Mouse (Mus musculus) intestine, postnatal 0 days (tissue): ENCODE data around the gene Aip. TPM values are rescaled to one million over a fixed set of nuclear protein-coding genes. Genes with fewer than 3 reads are reported as not detected.

Source experiments
- ATAC-seq: fragments of 200-750 bp; cut with Nextera tagmentation; 2 replicates; pipeline ENCODE4 v1.8.0; 2017; ENCODE audit warnings: mild to moderate bottlenecking, moderate TSS enrichment, moderate library complexity
- H3K27ac ChIP-seq: fragments of 300-500 bp; sonication (generic); 2 replicates; pipeline ENCODE4 v1.5.1; 2014; ENCODE audit warnings: mild to moderate bottlenecking, low read depth, low read length, moderate library complexity
- H3K27me3 ChIP-seq: fragments of 300-500 bp; sonication (generic); replicated peaks from 2 replicates; pipeline ENCODE4 v1.6.1; 2014; ENCODE audit warnings: low read length, mixed read lengths; ENCODE audit not compliant: control insufficient read depth, insufficient read depth
- H3K36me3 ChIP-seq: fragments of 300-500 bp; sonication (generic); 2 replicates; pipeline ENCODE4 v1.6.1; 2014; ENCODE audit warnings: mild to moderate bottlenecking, moderate library complexity; ENCODE audit not compliant: control insufficient read depth, insufficient read depth
- H3K4me1 ChIP-seq: fragments of 300-500 bp; sonication (generic); replicated peaks from 2 replicates; pipeline ENCODE4 v1.6.1; 2014; ENCODE audit warnings: antibody characterized with exemption, low read length, mixed read lengths; ENCODE audit not compliant: control insufficient read depth, insufficient read depth
- H3K4me2 ChIP-seq: fragments of 300-500 bp; sonication (generic); replicated peaks from 2 replicates; pipeline ENCODE4 v1.6.1; 2014; ENCODE audit warnings: low read depth, mild to moderate bottlenecking, moderate library complexity
- H3K4me3 ChIP-seq: fragments of 300-500 bp; sonication (generic); 2 replicates; pipeline ENCODE4 v1.5.1; 2014; ENCODE audit warnings: low read depth, low read length
- H3K9ac ChIP-seq: fragments of 300-500 bp; sonication (generic); 2 replicates; pipeline ENCODE4 v1.6.1; 2014; ENCODE audit warnings: mild to moderate bottlenecking, low read depth, low read length
- H3K9me3 ChIP-seq: fragments of 300-500 bp; sonication (generic); 2 replicates; pipeline ENCODE4 v1.6.1; 2016; ENCODE audit warnings: mixed run types; ENCODE audit not compliant: control insufficient read depth
- CTCF ChIP-seq: sonication (generic); IDR thresholded peaks from 2 replicates; pipeline ENCODE4 v1.5.1; 2016; ENCODE audit warnings: low read depth, mild to moderate bottlenecking, control low read depth, antibody characterized with exemption, moderate library complexity
- WGBS: fragments of 180-500 bp; shearing (Covaris S2); extraction: QIAGEN DNeasy Blood & Tissue Kit; methylation state at CpG from one replicate; pipeline ENCODE4 v1.1.7; 2014; 5-methylcytosine and 5-hydroxymethylcytosine counted together
- polyA plus RNA-seq: library from polyadenylated mRNA; unstranded; fragments of >200 nt; fragmentation: Nextera tagmentation; extraction: Ambion mirVana; gene quantifications from 2 replicates; pipeline ENCODE4 v1.2.1, GENCODE M21; 2015

Gene Aip
- polyA plus RNA-seq, 1 experiment from 2014 or later = 42.0 TPM

GRCm38 (mm10) chr19:4113186-4113805 lies 12.4 kb downstream of the Aip start:
- H3K4me1 ChIP-seq = peaks cover 5% of the 10 kb centered on the region
- peak overlapping the region; percentile 46 for H3K4me2 ChIP-seq
- H3K4me3 ChIP-seq = no peak overlapping the region
- peak; percentile 71 for ATAC-seq
- H3K27me3 ChIP-seq = no peaks in the 10 kb centered on the region
- peaks cover 68% of the 10 kb centered on the region for H3K36me3 ChIP-seq
- peak overlapping the region; percentile 97 for H3K27ac ChIP-seq
- no peak for TF ChIP-seq CTCF
- 30% methylated on average over 13 of the region's 13 CpGs for WGBS
- peak overlapping the region; percentile 35 for H3K9ac ChIP-seq
- H3K9me3 ChIP-seq = no peaks in the 10 kb centered on the region

- Histone ChIP-seq H3K4me3 (no peak overlapping the region), H3K9me3 (no peaks in the 10 kb centered on the region), H3K4me1 (peaks cover 5% of the 10 kb centered on the region), H3K4me2 (no peak overlapping the region), H3K9ac (no peak overlapping the region), H3K36me3 (peaks cover 59% of the 10 kb centered on the region), H3K27ac (peak overlapping the region; percentile 97), H3K27me3 (no peaks in the 10 kb centered on the region)
- 95% methylated on average over 26 of the region's 26 CpGs for WGBS
- ATAC-seq = no peak
- no peak for TF ChIP-seq CTCF
These were observed 13.3 kb downstream of the Aip start for GRCm38 (mm10) chr19:4112063-4112960.

GRCm38 (mm10) chr19:4108535-4108934 lies 17.1 kb downstream of the Aip start:
- Histone ChIP-seq H3K27me3 (no peaks in the 10 kb centered on the region), H3K9ac (no peak overlapping the region), H3K4me2 (no peak overlapping the region), H3K27ac (no peak overlapping the region), H3K9me3 (no peaks in the 10 kb centered on the region), H3K4me3 (no peak overlapping the region), H3K36me3 (peaks cover 46% of the 10 kb centered on the region), H3K4me1 (peaks cover 5% of the 10 kb centered on the region)
- no peak for ATAC-seq
- TF ChIP-seq CTCF = no peak
- 90% methylated on average over 9 of the region's 9 CpGs for WGBS

- WGBS = 87% methylated on average over 14 of the region's 14 CpGs
- H3K4me3 ChIP-seq = no peak overlapping the region
- no peak overlapping the region for H3K9ac ChIP-seq
These were observed 19.0 kb downstream of the Aip start for GRCm38 (mm10) chr19:4106654-4107053.

GRCm38 (mm10) chr19:4104675-4105194 lies 20.9 kb downstream of the Aip start:
- no peaks in the 10 kb centered on the region for H3K27me3 ChIP-seq
- no peaks in the 10 kb centered on the region for H3K9me3 ChIP-seq
- H3K9ac ChIP-seq = no peak overlapping the region
- 93% methylated on average over 16 of the region's 16 CpGs for WGBS
- no peak for ATAC-seq
- H3K36me3 ChIP-seq = peaks cover 25% of the 10 kb centered on the region
- no peak overlapping the region for H3K4me2 ChIP-seq
- no peak overlapping the region for H3K27ac ChIP-seq
- H3K4me3 ChIP-seq = no peak overlapping the region
- no peak for TF ChIP-seq CTCF
- no peaks in the 10 kb centered on the region for H3K4me1 ChIP-seq

More at GRCm38 (mm10) chr19:4106654-4107053, 19.0 kb downstream of the Aip start:
- ATAC-seq = no peak
- TF ChIP-seq CTCF = no peak
- Histone ChIP-seq H3K9me3 (no peaks in the 10 kb centered on the region), H3K4me1 (no peaks in the 10 kb centered on the region), H3K27ac (no peak overlapping the region), H3K4me2 (no peak overlapping the region), H3K36me3 (peaks cover 35% of the 10 kb centered on the region), H3K27me3 (no peaks in the 10 kb centered on the region)

GRCm38 (mm10) chr19:4103792-4104191 lies 21.9 kb downstream of the Aip start:
- Histone ChIP-seq H3K27me3 (no peaks in the 10 kb centered on the region), H3K9me3 (no peaks in the 10 kb centered on the region), H3K27ac (no peak overlapping the region), H3K36me3 (peaks cover 25% of the 10 kb centered on the region), H3K4me1 (no peaks in the 10 kb centered on the region; the same call in 1 of the 2 replicates), H3K4me2 (no peak overlapping the region), H3K4me3 (no peak overlapping the region), H3K9ac (no peak overlapping the region)
- WGBS = 65% methylated on average over 3 of the region's 3 CpGs
- no peak for TF ChIP-seq CTCF
- ATAC-seq = no peak
